Mouse (Mus musculus) heart, embryonic 14.5 days (tissue): Measurements from ENCODE around the gene Tnnt1. TPM values are rescaled to one million over a fixed set of nuclear protein-coding genes. Genes with fewer than 3 reads are reported as not detected.

ENCODE experiments used
- ATAC-seq: fragments of 200-750 bp; cut with Nextera tagmentation; 2 replicates; pipeline ENCODE4 v1.8.0; 2017; ENCODE audit warnings: low read depth, moderate TSS enrichment; ENCODE audit not compliant: insufficient number of reproducible peaks, insufficient read depth, low FRiP score
- H3K27ac ChIP-seq, 2 experiments: fragments of 200-500 bp in 1 of 2; fragments of 300-500 bp in 1 of 2; sonication (generic) in 1 of 2; replicated peaks in 1 of 2; 2 replicates each; pipeline ENCODE4 v1.5.1; 2012 to 2014; ENCODE audit warnings: low read depth in 2 of 2, low read length in 2 of 2, control low read depth in 1 of 2, mild to moderate bottlenecking in 1 of 2, mixed read lengths in 1 of 2; ENCODE audit not compliant: control insufficient read depth in 1 of 2, insufficient read depth in 1 of 2
- H3K27me3 ChIP-seq: fragments of 300-500 bp; sonication (generic); 2 replicates; pipeline ENCODE4 v1.6.1; 2014; ENCODE audit warnings: mild to moderate bottlenecking, low read length, control low read depth; ENCODE audit not compliant: control insufficient read depth, insufficient read depth
- H3K36me3 ChIP-seq: fragments of 300-500 bp; sonication (generic); 2 replicates; pipeline ENCODE4 v1.6.1; 2014; ENCODE audit warnings: mild to moderate bottlenecking, control low read depth, low read length, mixed read lengths; ENCODE audit not compliant: control insufficient read depth, insufficient read depth
- H3K4me1 ChIP-seq, 2 experiments: fragments of 200-500 bp in 1 of 2; fragments of 300-500 bp in 1 of 2; sonication (generic) in 1 of 2; 2 replicates each; pipeline ENCODE4 v1.6.1; 2012 to 2014; ENCODE audit warnings: low read length in 2 of 2, control low read depth in 1 of 2, mixed read lengths in 1 of 2; ENCODE audit not compliant: control insufficient read depth in 2 of 2, insufficient read depth in 2 of 2
- H3K4me2 ChIP-seq: fragments of 300-500 bp; sonication (generic); 2 replicates; pipeline ENCODE4 v1.6.1; 2014; ENCODE audit warnings: mild to moderate bottlenecking, low read length
- H3K4me3 ChIP-seq, 2 experiments: fragments of 200-500 bp in 1 of 2; fragments of 300-500 bp in 1 of 2; sonication (generic) in 1 of 2; 2 replicates each; pipeline ENCODE4 v1.5.1; 2012 to 2014; ENCODE audit warnings: low read length in 2 of 2, mild to moderate bottlenecking in 2 of 2, control low read depth in 1 of 2, low read depth in 1 of 2, moderate library complexity in 1 of 2; ENCODE audit not compliant: control insufficient read depth in 1 of 2, insufficient read depth in 1 of 2
- H3K9ac ChIP-seq: fragments of 300-500 bp; sonication (generic); 2 replicates; pipeline ENCODE4 v1.6.1; 2014; ENCODE audit warnings: mild to moderate bottlenecking, low read length
- H3K9me3 ChIP-seq: fragments of 300-500 bp; sonication (generic); 2 replicates; pipeline ENCODE4 v1.6.1; 2016; ENCODE audit warnings: low read length, control low read depth; ENCODE audit not compliant: control insufficient read depth
- WGBS: fragments of 180-500 bp; shearing (Covaris S2); extraction: QIAGEN DNeasy Blood & Tissue Kit; methylation state at CpG from one replicate; pipeline ENCODE4 v1.1.7; 2014; 5-methylcytosine and 5-hydroxymethylcytosine counted together
- polyA plus RNA-seq: library from polyadenylated mRNA; unstranded; fragments of >200 nt; fragmentation: Nextera tagmentation; extraction: Ambion mirVana; gene quantifications from 2 replicates; pipeline ENCODE4 v1.2.1, GENCODE M21; 2014

Gene Tnnt1
- polyA plus RNA-seq, 1 experiment from 2014 or later, result 479 TPM

DNA sequence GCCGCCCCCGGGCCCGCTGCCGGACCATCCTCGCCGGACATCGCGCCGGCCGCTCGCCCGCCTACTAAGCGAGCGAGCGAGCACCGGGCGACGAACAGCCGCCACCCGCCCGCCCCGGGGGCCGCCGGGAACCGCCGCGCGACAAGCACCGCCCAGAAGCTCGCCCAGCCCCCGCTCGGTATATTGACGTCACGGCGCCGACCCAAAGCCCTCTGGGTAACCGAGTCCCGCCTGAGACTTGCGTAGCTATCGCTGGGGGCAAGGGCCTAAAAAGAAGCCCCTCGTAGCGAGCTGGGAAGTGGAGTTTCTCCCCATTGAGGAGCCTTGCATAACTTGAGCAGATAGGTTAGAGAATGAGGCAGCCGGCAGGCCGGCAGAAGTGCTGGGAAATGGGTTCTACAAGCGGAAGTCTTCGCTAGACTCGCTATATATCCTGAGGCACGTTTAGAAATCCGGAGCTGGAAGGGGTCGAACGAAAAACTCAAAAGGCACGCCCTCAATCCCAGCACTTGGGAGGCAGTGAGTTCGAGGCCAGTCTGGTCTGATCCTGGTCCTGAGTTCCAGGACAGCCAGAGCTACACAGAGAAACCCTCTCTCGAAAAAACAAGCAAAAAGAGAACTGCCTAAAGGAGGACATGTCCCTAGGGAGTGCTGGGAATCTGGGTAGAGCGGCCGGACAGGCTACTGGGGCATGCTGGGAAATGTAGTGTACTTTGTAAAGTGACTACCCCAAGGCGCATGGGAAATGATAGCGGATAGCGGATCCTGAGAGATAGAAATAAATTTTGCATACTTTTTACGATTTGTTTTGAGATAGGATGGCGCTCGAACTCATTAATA, 14.4 kb downstream of the Tnnt1 start, which contains the start of gene Ppp1r12c:
Ppp1r12c (minus strand) TSS at position 123 of the 840 bp plus-strand sequence.
- peak within 1 kb of the TSS; percentile 96 for H3K9ac ChIP-seq
- no peaks in the 10 kb centered on the region for H3K27me3 ChIP-seq
- H3K36me3 ChIP-seq, result peaks cover 39% of the 10 kb centered on the region
- H3K4me3 ChIP-seq, result peak within 1 kb of the TSS; percentile 84 to 88
- H3K9me3 ChIP-seq, result no peaks in the 10 kb centered on the region
- WGBS, result under 1% methylated on average over 61 of the region's 62 CpGs
- ATAC-seq, result peak; percentile 90
- H3K27ac ChIP-seq, result peak within 1 kb of the TSS; percentile 94 to 98
- peak within 1 kb of the TSS; percentile 90 for H3K4me2 ChIP-seq
- peaks cover 26 to 37% of the 10 kb centered on the region in 2 experiments for H3K4me1 ChIP-seq

DNA sequence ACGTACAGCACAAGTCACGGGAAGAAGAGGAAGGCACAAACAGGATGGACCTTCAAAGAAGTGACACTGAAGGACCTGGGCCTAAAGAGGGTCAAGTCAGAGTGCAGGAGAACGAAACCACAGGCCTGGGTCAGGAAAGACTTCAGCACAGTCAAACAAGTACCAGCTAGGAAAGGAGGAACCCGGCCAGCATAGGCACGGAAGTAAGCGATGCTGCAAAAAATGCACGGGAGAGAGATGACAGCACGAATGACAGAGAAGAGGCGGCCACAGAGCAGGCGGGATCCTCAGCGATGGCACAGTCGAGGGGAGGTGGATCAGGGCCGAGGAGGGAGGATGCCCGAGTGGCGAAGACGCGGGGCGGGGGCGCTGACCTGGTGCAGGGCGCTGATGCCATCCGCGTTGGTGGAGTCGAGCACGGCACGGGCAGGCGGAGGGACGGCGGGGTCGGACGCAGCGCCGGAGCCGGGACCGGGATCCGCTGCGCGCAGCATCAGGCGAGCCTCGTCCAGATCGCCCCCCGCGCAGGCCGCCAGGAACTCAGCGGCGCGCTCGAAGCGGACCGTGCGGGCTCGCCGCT, 15.2 kb downstream of the Tnnt1 start:
- Histone ChIP-seq H3K9me3 (no peaks in the 10 kb centered on the region), H3K4me1 (peaks cover 26 to 37% of the 10 kb centered on the region in 2 experiments), H3K27ac (peak overlapping the region; percentile 60 to 94), H3K4me3 (peak overlapping the region; percentile 84 to 88), H3K27me3 (no peaks in the 10 kb centered on the region), H3K36me3 (peaks cover 45% of the 10 kb centered on the region), H3K4me2 (peak overlapping the region; percentile 90), H3K9ac (peak overlapping the region; percentile 96)
- under 1% methylated on average over 40 of the region's 52 CpGs for WGBS
- peak; percentile 33 for ATAC-seq

DNA sequence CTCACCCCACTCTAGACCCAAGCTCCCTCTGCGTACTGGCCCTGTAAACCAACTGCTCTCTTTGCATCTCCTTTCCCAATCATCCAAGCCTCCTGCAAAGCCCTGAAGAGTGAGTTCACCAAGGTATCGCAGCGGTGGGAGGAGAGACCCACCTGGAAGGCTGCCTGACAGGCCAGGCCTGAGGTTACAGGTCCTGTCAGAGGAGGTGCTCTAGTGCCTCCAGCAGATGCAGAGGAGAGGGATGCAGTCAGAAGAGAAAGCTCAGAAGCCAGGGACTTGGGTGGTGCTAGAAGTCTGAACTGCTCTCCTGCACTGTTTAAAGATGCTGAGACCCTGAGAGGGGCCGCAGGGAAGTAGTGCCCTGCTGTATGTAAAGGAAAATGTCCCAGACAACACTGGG, 17.1 kb downstream of the Tnnt1 start:
- H3K9me3 ChIP-seq, result no peaks in the 10 kb centered on the region
- H3K27me3 ChIP-seq, result no peaks in the 10 kb centered on the region
- peak overlapping the region in 1 of 2 experiments; percentile 88; a peak in 1 of 4 replicates for H3K4me3 ChIP-seq
- H3K4me2 ChIP-seq, result peak overlapping the region; percentile 90
- H3K9ac ChIP-seq, result peak overlapping the region; percentile 96
- H3K36me3 ChIP-seq, result peaks cover 50% of the 10 kb centered on the region
- H3K4me1 ChIP-seq, result peaks cover 26 to 37% of the 10 kb centered on the region in 2 experiments
- peak overlapping the region; percentile 21 to 64; a peak in 2 of 4 replicates for H3K27ac ChIP-seq
- no peak for ATAC-seq
- 62% methylated on average over 4 of the region's 4 CpGs for WGBS

DNA sequence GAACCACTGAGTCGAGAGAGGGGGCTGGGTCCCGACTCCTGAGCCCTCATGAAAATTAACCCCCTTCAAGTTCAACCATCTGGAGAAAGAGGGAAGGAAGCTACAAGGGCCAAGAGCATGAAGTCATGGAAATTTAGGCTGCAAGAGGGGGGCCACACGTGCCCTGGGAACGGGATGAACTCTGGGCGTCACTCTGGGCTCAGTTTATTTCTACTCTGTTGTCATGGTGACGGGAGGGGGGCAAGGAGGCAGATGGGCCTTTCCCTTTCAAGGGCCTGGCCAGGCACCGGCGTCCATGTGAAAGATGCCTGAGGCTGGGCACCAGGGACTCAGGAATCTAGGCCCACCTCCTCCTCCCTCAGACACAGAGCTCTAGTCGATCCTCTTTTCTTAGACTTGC, 17.9 kb downstream of the Tnnt1 start:
- peak overlapping the region in 1 of 2 experiments; percentile 4; a peak in 2 of 4 replicates for H3K4me3 ChIP-seq

DNA sequence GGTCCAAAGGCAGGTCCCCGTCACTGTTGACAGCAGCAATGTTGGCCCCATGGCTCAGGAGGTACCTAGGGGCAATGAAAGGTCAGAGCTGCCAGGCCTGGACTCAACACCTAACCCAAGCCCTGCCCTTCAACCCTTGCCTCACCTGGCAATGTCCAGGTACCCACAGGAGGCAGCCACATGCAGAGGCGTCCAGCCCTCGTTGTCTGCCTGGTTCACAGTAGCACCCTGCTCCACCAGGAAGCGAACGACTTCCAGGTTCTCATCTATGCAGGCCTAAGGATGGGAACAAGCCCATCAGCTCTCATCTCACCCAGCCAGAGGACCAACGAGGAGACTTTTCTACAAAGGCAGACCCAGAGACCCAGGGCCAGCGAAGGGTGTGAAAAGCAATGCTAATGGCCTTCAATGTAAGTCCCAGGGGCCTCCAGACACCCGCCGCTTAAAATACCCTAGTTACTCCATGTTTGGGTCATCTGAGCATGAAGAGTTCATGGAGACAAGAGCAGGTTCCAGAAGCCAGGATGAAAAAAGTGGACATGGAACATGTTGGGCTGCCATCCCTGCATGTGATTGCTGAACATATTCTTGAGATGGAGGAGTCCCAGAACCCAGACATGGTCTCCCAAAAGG, 18.8 kb downstream of the Tnnt1 start:
- no peak overlapping the region for H3K4me3 ChIP-seq
- H3K36me3 ChIP-seq, result peaks cover 63% of the 10 kb centered on the region
- H3K9ac ChIP-seq, result 0 out of 2 replicates have a peak overlapping the region, but pooled peaks have one; percentile 96
- H3K27ac ChIP-seq, result no peak overlapping the region
- no peak for ATAC-seq
- WGBS, result 85% methylated on average over 9 of the region's 9 CpGs
- peaks cover 30 to 42% of the 10 kb centered on the region in 2 experiments for H3K4me1 ChIP-seq
- H3K9me3 ChIP-seq, result no peaks in the 10 kb centered on the region
- no peaks in the 10 kb centered on the region for H3K27me3 ChIP-seq
- peak overlapping the region; percentile 90; the same call in 1 of the 2 replicates for H3K4me2 ChIP-seq

More for the DNA sequence above, 17.9 kb downstream of the Tnnt1 start:
- H3K36me3 ChIP-seq, result peaks cover 57% of the 10 kb centered on the region
- no peaks in the 10 kb centered on the region for H3K27me3 ChIP-seq
- H3K27ac ChIP-seq, result peak overlapping the region; percentile 21 to 64; a peak in 3 of 4 replicates
- peak overlapping the region; percentile 96; the same call in 1 of the 2 replicates for H3K9ac ChIP-seq
- peaks cover 26 to 37% of the 10 kb centered on the region in 2 experiments for H3K4me1 ChIP-seq
- peak overlapping the region; percentile 90 for H3K4me2 ChIP-seq
- no peaks in the 10 kb centered on the region for H3K9me3 ChIP-seq
- WGBS, result 14% methylated on average over 9 of the region's 9 CpGs
- ATAC-seq, result no peak

DNA sequence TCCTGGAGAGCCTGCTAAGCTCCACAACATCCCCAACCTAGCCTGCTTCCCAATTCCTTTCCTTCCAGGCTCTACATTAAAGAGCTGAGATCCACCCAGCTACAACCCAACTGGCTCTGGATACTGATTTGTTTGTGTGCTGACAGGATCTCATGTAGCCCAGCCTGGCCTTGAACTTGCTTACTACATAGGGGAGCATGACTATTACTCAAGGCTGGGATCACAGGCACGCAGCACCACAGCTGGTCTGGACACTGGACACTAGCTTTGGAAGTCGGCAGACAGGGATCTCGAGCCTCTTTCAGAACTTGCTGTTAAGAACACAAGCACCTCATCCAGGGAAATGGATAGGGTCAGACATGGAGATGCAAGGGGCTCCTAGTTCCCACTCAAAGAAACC, 19.7 kb downstream of the Tnnt1 start:
- H3K9ac ChIP-seq, result no peak overlapping the region
- H3K9me3 ChIP-seq, result no peaks in the 10 kb centered on the region
- no peak overlapping the region for H3K4me3 ChIP-seq
- ATAC-seq, result no peak
- H3K4me1 ChIP-seq, result peaks cover 34 to 52% of the 10 kb centered on the region in 2 experiments
- peaks cover 69% of the 10 kb centered on the region for H3K36me3 ChIP-seq
- H3K27ac ChIP-seq, result no peak overlapping the region
- no peaks in the 10 kb centered on the region for H3K27me3 ChIP-seq
- WGBS, result 94% methylated on average over 3 of the region's 3 CpGs
- no peak overlapping the region for H3K4me2 ChIP-seq

DNA sequence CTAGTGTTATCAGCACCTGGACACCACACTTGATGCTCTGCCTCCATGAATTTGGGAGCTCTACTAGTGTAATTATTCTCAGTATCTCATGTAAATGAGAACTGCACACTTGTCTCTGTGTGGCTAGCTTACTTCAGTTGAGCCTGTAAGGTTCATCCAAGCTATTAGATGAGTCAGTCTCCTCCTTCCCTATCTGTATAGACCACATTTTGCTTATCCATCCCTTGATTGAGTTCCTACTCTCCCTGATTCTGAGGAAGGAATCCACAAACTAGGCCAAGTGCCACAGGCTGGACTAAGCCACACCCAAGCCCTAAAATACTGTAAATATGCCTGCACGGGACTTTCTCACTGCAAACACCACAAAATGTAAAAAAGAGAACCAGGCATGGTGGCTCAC, 22.2 kb downstream of the Tnnt1 start:
- H3K9me3 ChIP-seq, result no peaks in the 10 kb centered on the region
- 70% methylated on average over 1 of the region's 1 CpGs for WGBS
- ATAC-seq, result no peak
- H3K4me3 ChIP-seq, result no peak overlapping the region
- H3K36me3 ChIP-seq, result peaks cover 74% of the 10 kb centered on the region
- H3K4me1 ChIP-seq, result peaks cover 31 to 39% of the 10 kb centered on the region in 2 experiments
- H3K27me3 ChIP-seq, result no peaks in the 10 kb centered on the region
- no peak overlapping the region for H3K27ac ChIP-seq
- H3K9ac ChIP-seq, result no peak overlapping the region; the same call in 1 of the 2 replicates
- no peak overlapping the region for H3K4me2 ChIP-seq
